Mouse (Mus musculus) MEL (cell line): ENCODE measurements around the gene Zfc3h1. TPM values are rescaled to one million over a fixed set of nuclear protein-coding genes. Genes with fewer than 3 reads are reported as not detected.

Source experiments
- DNase-seq: peaks from one replicate; pipeline ENCODE4 v3.0.0; 2011; ENCODE audit warnings: low read depth, low spot score
- H3K27ac ChIP-seq: 2 replicates; pipeline ENCODE4 v1.5.1; 2012; ENCODE audit warnings: low read depth, mild to moderate bottlenecking, control low read depth, low read length, moderate library complexity; ENCODE audit not compliant: control insufficient read depth
- H3K27me3 ChIP-seq, 2 experiments: fragments of 150-350 bp in 1 of 2; sonication (generic) in 1 of 2; 2 replicates each; pipeline ENCODE4 v1.6.1; 2012; ENCODE audit warnings: low read length in 2 of 2, mild to moderate bottlenecking in 2 of 2, improper control_type of control experiment in 1 of 2, moderate library complexity in 1 of 2; ENCODE audit not compliant: insufficient read depth in 2 of 2, control insufficient read depth in 1 of 2
- H3K36me3 ChIP-seq, 2 experiments: 2 replicates each; pipeline ENCODE4 v1.6.1; 2012 to 2014; ENCODE audit warnings: low read length in 2 of 2, improper control_type of control experiment in 1 of 2, inconsistent platforms in 1 of 2, mild to moderate bottlenecking in 1 of 2; ENCODE audit not compliant: insufficient read depth in 2 of 2, control insufficient read depth in 1 of 2
- H3K4me1 ChIP-seq, 2 experiments: fragments of 150-350 bp in 1 of 2; sonication (generic) in 1 of 2; 2 replicates each; pipeline ENCODE4 v1.6.1; 2012; ENCODE audit warnings: low read length in 2 of 2, improper control_type of control experiment in 1 of 2, mild to moderate bottlenecking in 1 of 2; ENCODE audit not compliant: insufficient read depth in 2 of 2, control insufficient read depth in 1 of 2
- H3K4me3 ChIP-seq, 2 experiments: fragments of 150-350 bp in 1 of 2; sonication (generic) in 1 of 2; 2 replicates each; pipeline ENCODE4 v1.5.1; 2012; ENCODE audit warnings: low read depth in 2 of 2, low read length in 2 of 2, mild to moderate bottlenecking in 2 of 2, moderate library complexity in 2 of 2, control low read depth in 1 of 2, improper control_type of control experiment in 1 of 2; ENCODE audit not compliant: control insufficient read depth in 1 of 2, insufficient read depth in 1 of 2
- H3K79me2 ChIP-seq: 2 replicates; pipeline ENCODE4 v1.6.1; 2012; ENCODE audit warnings: mild to moderate bottlenecking, low read length, moderate library complexity; ENCODE audit not compliant: control insufficient read depth, poor library complexity, insufficient read depth
- H3K9ac ChIP-seq: 2 replicates; pipeline ENCODE4 v1.6.1; 2012; ENCODE audit warnings: low read depth, mild to moderate bottlenecking, control low read depth, low read length, moderate library complexity; ENCODE audit not compliant: control insufficient read depth, poor library complexity, severe bottlenecking
- H3K9me3 ChIP-seq: fragments of 150-350 bp; sonication (generic); replicated peaks from 2 replicates; pipeline ENCODE4 v1.6.1; 2012; ENCODE audit warnings: mild to moderate bottlenecking, low read length, improper control_type of control experiment, moderate library complexity; ENCODE audit not compliant: insufficient read depth
- BHLHE40 ChIP-seq: IDR thresholded peaks from 2 replicates; pipeline ENCODE4 v1.6.1; 2012; ENCODE audit warnings: low read depth, mild to moderate bottlenecking, inconsistent platforms, low read length, improper control_type of control experiment, borderline replicate concordance
- CHD1 ChIP-seq: IDR thresholded peaks from 2 replicates; pipeline ENCODE4 v1.6.1; 2012; ENCODE audit warnings: low read depth, mild to moderate bottlenecking, inconsistent platforms, low read length, improper control_type of control experiment
- CTCF ChIP-seq, 3 experiments: IDR thresholded peaks in 2 of 3; conservative IDR thresholded peaks in 1 of 3; 2 replicates each; pipeline ENCODE4 v1.5.1; 2011 to 2012; ENCODE audit warnings: low read length in 3 of 3, low read depth in 2 of 3, mild to moderate bottlenecking in 2 of 3, improper control_type of control experiment in 1 of 3, inconsistent platforms in 1 of 3, mixed read lengths in 1 of 3, moderate library complexity in 1 of 3; ENCODE audit not compliant: control insufficient read depth in 1 of 3, insufficient read depth in 1 of 3, poor library complexity in 1 of 3, severe bottlenecking in 1 of 3
- E2F4 ChIP-seq: IDR thresholded peaks from 2 replicates; pipeline ENCODE4 v1.6.1; 2011; ENCODE audit warnings: low read depth, low read length, improper control_type of control experiment, borderline replicate concordance
- ELF1 ChIP-seq: IDR thresholded peaks from 2 replicates; pipeline ENCODE4 v1.6.1; 2014; ENCODE audit warnings: low read depth, mild to moderate bottlenecking, inconsistent platforms, low read length, improper control_type of control experiment, moderate library complexity
- EP300 ChIP-seq, 2 experiments: IDR thresholded peaks; 2 replicates each; pipeline ENCODE4 v1.6.1; 2011; ENCODE audit warnings: improper control_type of control experiment in 2 of 2, low read length in 2 of 2, low read depth in 1 of 2, mild to moderate bottlenecking in 1 of 2
- GABPA ChIP-seq: IDR thresholded peaks from 2 replicates; pipeline ENCODE4 v1.6.1; 2012; ENCODE audit warnings: low read depth, mild to moderate bottlenecking, inconsistent platforms, low read length, improper control_type of control experiment, moderate library complexity
- HCFC1 ChIP-seq: IDR thresholded peaks from 2 replicates; pipeline ENCODE4 v1.6.1; 2012; ENCODE audit warnings: low read depth, mild to moderate bottlenecking, inconsistent platforms, low read length, improper control_type of control experiment, moderate library complexity
- KAT2A ChIP-seq: conservative IDR thresholded peaks from 2 replicates; pipeline ENCODE4 v1.6.1; 2012; ENCODE audit warnings: low read depth, low read length, improper control_type of control experiment, inconsistent platforms
- MAZ ChIP-seq: IDR thresholded peaks from 2 replicates; pipeline ENCODE4 v1.6.1; 2012; ENCODE audit warnings: low read depth, mild to moderate bottlenecking, inconsistent platforms, low read length, improper control_type of control experiment
- MEF2A ChIP-seq: IDR thresholded peaks from 2 replicates; pipeline ENCODE4 v1.6.1; 2014; ENCODE audit warnings: low read depth, mild to moderate bottlenecking, inconsistent platforms, low read length, improper control_type of control experiment; ENCODE audit not compliant: poor library complexity, insufficient replicate concordance, severe bottlenecking; ENCODE audit errors: extremely low read depth
- MYB ChIP-seq: IDR thresholded peaks from 2 replicates; pipeline ENCODE4 v1.6.1; 2011; ENCODE audit warnings: mild to moderate bottlenecking, low read depth, low read length, improper control_type of control experiment
- MYC ChIP-seq: IDR thresholded peaks from 2 replicates; pipeline ENCODE4 v1.6.1; 2011; ENCODE audit warnings: low read depth, mild to moderate bottlenecking, low read length, improper control_type of control experiment, moderate library complexity
- NELFE ChIP-seq: IDR thresholded peaks from 2 replicates; pipeline ENCODE4 v1.6.1; 2011; ENCODE audit warnings: low read depth, low read length, improper control_type of control experiment
- TAL1 ChIP-seq: IDR thresholded peaks from 2 replicates; pipeline ENCODE4 v1.6.1; 2012; ENCODE audit warnings: mild to moderate bottlenecking, inconsistent platforms, low read length, moderate library complexity, mixed read lengths
- TCF12 ChIP-seq: IDR thresholded peaks from 2 replicates; pipeline ENCODE4 v1.6.1; 2014; ENCODE audit warnings: low read depth, mild to moderate bottlenecking, inconsistent platforms, low read length, improper control_type of control experiment, moderate library complexity
- UBTF ChIP-seq: IDR thresholded peaks from 2 replicates; pipeline ENCODE4 v1.6.1; 2012; ENCODE audit warnings: low read depth, mild to moderate bottlenecking, inconsistent platforms, low read length, improper control_type of control experiment, moderate library complexity, borderline replicate concordance; ENCODE audit not compliant: insufficient read depth
- USF2 ChIP-seq, 2 experiments: IDR thresholded peaks; 2 replicates each; pipeline ENCODE4 v1.6.1; 2011 to 2012; ENCODE audit warnings: improper control_type of control experiment in 2 of 2, low read length in 2 of 2, borderline replicate concordance in 1 of 2, inconsistent platforms in 1 of 2, low read depth in 1 of 2, mild to moderate bottlenecking in 1 of 2; ENCODE audit not compliant: insufficient read depth in 1 of 2
- ZC3H11A ChIP-seq: IDR thresholded peaks from 2 replicates; pipeline ENCODE4 v1.6.1; 2012; ENCODE audit warnings: low read depth, mild to moderate bottlenecking, inconsistent platforms, low read length, improper control_type of control experiment
- ZKSCAN1 ChIP-seq: IDR thresholded peaks from 2 replicates; pipeline ENCODE4 v1.6.1; 2012; ENCODE audit warnings: low read depth, mild to moderate bottlenecking, inconsistent platforms, low read length, improper control_type of control experiment, moderate library complexity
- polyA plus RNA-seq, 2 experiments: library from polyadenylated mRNA; stranded (reverse) in 1 of 2; unstranded in 1 of 2; fragments of >175 nt in 1 of 2; fragments of >200 nt in 1 of 2; gene quantifications; 2 replicates each; pipeline versions ENCODE4 v1.2.1 to v1.2.4; 2012; ENCODE audit warnings: low replicate concordance in 2 of 2, low read depth in 1 of 2; ENCODE audit not compliant: insufficient read length in 2 of 2, insufficient read depth in 1 of 2, missing spikeins in 1 of 2
- total RNA-seq: library from RNA; depleted of rRNA; stranded (reverse); fragments of 300-350 nt; gene quantifications from 2 replicates; pipeline ENCODE4 v1.2.3, GENCODE M21; 2012

The Zfc3h1 gene
- total and polyA plus RNA-seq, 3 experiments: 14.4 to 28.7 TPM; not detected in 1

GRCm38 (mm10) chr10:115350810-115351397 lies 33.9 kb upstream of the Zfc3h1 start:
- peak; percentile 50 for DNase-seq
- H3K36me3 ChIP-seq: peaks cover 0 to 9% of the 10 kb centered on the region in 2 experiments; a peak in 2 of 4 replicates
- H3K27ac ChIP-seq: no peak overlapping the region

GRCm38 (mm10) chr10:115354553-115354952 lies 30.2 kb upstream of the Zfc3h1 start:
- Histone ChIP-seq H3K4me1 (peaks cover 7 to 11% of the 10 kb centered on the region in 2 experiments), H3K4me3 (no peak overlapping the region), H3K36me3 (peaks cover 0 to 9% of the 10 kb centered on the region in 2 experiments; a peak in 2 of 4 replicates), H3K27ac (no peak overlapping the region), H3K9me3 (no peaks in the 10 kb centered on the region), H3K79me2 (no peaks in the 10 kb centered on the region), H3K9ac (no peak overlapping the region), H3K27me3 (no peaks in the 10 kb centered on the region)
- no peak for TF ChIP-seq TCF12
- no peak for TF ChIP-seq MAZ
- no peak for TF ChIP-seq ZKSCAN1
- no peak for TF ChIP-seq MYC
- TF ChIP-seq MYB: no peak
- no peak for TF ChIP-seq TAL1
- TF ChIP-seq BHLHE40: no peak
- no peak for TF ChIP-seq KAT2A
- no peak for TF ChIP-seq MEF2A
- no peak for TF ChIP-seq EP300 (IDR thresholded peaks at IDR 0.05; ENCODE audit: low read depth in 1 of 2, low read length in 2 of 2)
- TF ChIP-seq HCFC1: no peak
- TF ChIP-seq E2F4: no peak
- no peak for TF ChIP-seq GABPA
- no peak for TF ChIP-seq ZC3H11A
- TF ChIP-seq UBTF: no peak
- TF ChIP-seq NELFE: no peak
- TF ChIP-seq CTCF (IDR thresholded peaks at IDR 0.05 in 2 of 3, conservative IDR thresholded peaks at IDR 0.05 in 1 of 3; ENCODE audit: control insufficient read depth in 1 of 3, insufficient read depth in 1 of 3, low read depth in 2 of 3, low read length in 3 of 3, poor library complexity in 1 of 3, severe bottlenecking in 1 of 3): no peak
- no peak for TF ChIP-seq CHD1
- DNase-seq: no peak

More at GRCm38 (mm10) chr10:115350810-115351397, 33.9 kb upstream of the Zfc3h1 start:
- Histone ChIP-seq H3K4me3 (peak overlapping the region in 1 of 2 experiments; percentile 19; a peak in 1 of 4 replicates), H3K4me1 (peaks cover 7 to 11% of the 10 kb centered on the region in 2 experiments), H3K9me3 (no peaks in the 10 kb centered on the region), H3K27me3 (no peaks in the 10 kb centered on the region), H3K79me2 (no peaks in the 10 kb centered on the region), H3K9ac (no peak overlapping the region)
- TF ChIP-seq ELF1 (0 out of 2 replicates have a peak, but pooled peaks have one; percentile 14), USF2 (IDR thresholded peaks at IDR 0.05; ENCODE audit: borderline replicate concordance in 1 of 2, insufficient read depth in 1 of 2, low read depth in 1 of 2, low read length in 2 of 2) (no peak)
- TF ChIP-seq, all 39 proteins: peak for 1
